Mouse (Mus musculus): ENCODE results near the gene Ell3. TPM values are rescaled to one million over a fixed set of nuclear protein-coding genes. Genes with fewer than 3 reads are reported as not detected.

The Ell3 gene
- total RNA-seq, 2 experiments from 2014 or later: 0.20 TPM; not detected in 1

GRCm38 (mm10) chr2:121448739-121449535 lies 4.9 kb upstream of the Ell3 start, which contains the start of gene Serf2:
Serf2 (plus strand) TSS chr2:121449195.
- intact Hi-C loops (cut with DNase I): loop anchor here (5.0 kb wide), 1 partner anchor 37 kb away; the partner anchor contains the start of genes Catsper2 and Pdia3

GRCm38 (mm10) chr2:121448136-121448535 lies 4.1 kb upstream of the Ell3 start:
- intact Hi-C loops (cut with DNase I): loop anchor here (5.0 kb wide), 1 partner anchor 36 kb away; the partner anchor contains the start of genes Catsper2 and Pdia3
- no peak for DNase-seq (ENCODE audit: low spot score in 2 of 2)

More at GRCm38 (mm10) chr2:121448739-121449535, 4.9 kb upstream of the Ell3 start, which contains the start of gene Serf2:
- peak; percentile 99 for DNase-seq (ENCODE audit: low spot score in 2 of 2)

- DNase-seq (ENCODE audit: low spot score in 2 of 2): no peak
- intact Hi-C loops (cut with DNase I): loop anchor here (5.0 kb wide), 1 partner anchor 35 kb away; the partner anchor contains the start of genes Catsper2 and Pdia3
Observed at GRCm38 (mm10) chr2:121447006-121447405, 2.9 kb upstream of the Ell3 start.

- intact Hi-C loops (cut with DNase I): loop anchor here (5.0 kb wide), 1 partner anchor 34 kb away; the partner anchor contains the start of genes Catsper2 and Pdia3
- no peak for DNase-seq (ENCODE audit: low spot score in 2 of 2)
Observed at GRCm38 (mm10) chr2:121446506-121446905, 2.4 kb upstream of the Ell3 start.

- intact Hi-C loops (cut with DNase I): loop anchor here (5.0 kb wide), 1 partner anchor 33 kb away; the partner anchor contains the start of genes Catsper2 and Pdia3
- no peak for DNase-seq (ENCODE audit: low spot score in 2 of 2)
Observed at GRCm38 (mm10) chr2:121445117-121445516, 1.0 kb upstream of the Ell3 start.

- intact Hi-C loops (cut with DNase I): no loop called here
- DNase-seq (ENCODE audit: low spot score in 2 of 2): no peak
Observed at GRCm38 (mm10) chr2:121443068-121443349, 1.1 kb downstream of the Ell3 start.

GRCm38 (mm10) chr2:121442259-121443067 lies 1.6 kb downstream of the Ell3 start:
- intact Hi-C loops (cut with DNase I): no loop called here
- no peak for DNase-seq (ENCODE audit: low spot score in 2 of 2)

GRCm38 (mm10) chr2:121441800-121442199 lies 2.3 kb downstream of the Ell3 start:
- intact Hi-C loops (cut with DNase I): no loop called here
- DNase-seq (ENCODE audit: low spot score in 2 of 2): no peak

GRCm38 (mm10) chr2:121440834-121441605 lies 3.1 kb downstream of the Ell3 start:
- DNase-seq (ENCODE audit: low spot score in 2 of 2): no peak
- intact Hi-C loops (cut with DNase I): no loop called here

- no peak for DNase-seq (ENCODE audit: low spot score in 2 of 2)
- intact Hi-C loops (cut with DNase I): no loop called here
Observed at GRCm38 (mm10) chr2:121439746-121440145, 4.3 kb downstream of the Ell3 start.

GRCm38 (mm10) chr2:121434854-121435253 lies 9.2 kb downstream of the Ell3 start:
- intact Hi-C loops (cut with DNase I): no loop called here
- no peak for DNase-seq (ENCODE audit: low spot score in 2 of 2)

- DNase-seq (ENCODE audit: low spot score in 2 of 2): no peak
- intact Hi-C loops (cut with DNase I): no loop called here
Observed at GRCm38 (mm10) chr2:121425890-121426289, 18.2 kb downstream of the Ell3 start.

GRCm38 (mm10) chr2:121423166-121423565 lies 20.9 kb downstream of the Ell3 start:
- intact Hi-C loops (cut with DNase I): no loop called here
- DNase-seq (ENCODE audit: low spot score in 2 of 2): no peak

- DNase-seq (ENCODE audit: low spot score in 2 of 2): no peak
- intact Hi-C loops (cut with DNase I): no loop called here
Observed at GRCm38 (mm10) chr2:121418476-121418875, 25.6 kb downstream of the Ell3 start.

GRCm38 (mm10) chr2:121416356-121416755 lies 27.7 kb downstream of the Ell3 start:
- no peak for DNase-seq (ENCODE audit: low spot score in 2 of 2)
- intact Hi-C loops (cut with DNase I): no loop called here

- DNase-seq (ENCODE audit: low spot score in 2 of 2): no peak
- intact Hi-C loops (cut with DNase I): no loop called here
Observed at GRCm38 (mm10) chr2:121415591-121415990, 28.5 kb downstream of the Ell3 start.

GRCm38 (mm10) chr2:121415103-121415502 lies 29.0 kb downstream of the Ell3 start:
- intact Hi-C loops (cut with DNase I): no loop called here

GRCm38 (mm10) chr2:121414139-121414685 lies 29.9 kb downstream of the Ell3 start:
- no peak for DNase-seq (ENCODE audit: low spot score in 2 of 2)
- intact Hi-C loops (cut with DNase I): loop anchor here (5.0 kb wide), 1 partner anchor 33 kb away; the partner anchor contains the start of gene Serf2

More at GRCm38 (mm10) chr2:121415103-121415502, 29.0 kb downstream of the Ell3 start:
- no peak for DNase-seq (ENCODE audit: low spot score in 2 of 2)

GRCm38 (mm10) chr2:121413387-121414042 lies 30.6 kb downstream of the Ell3 start, which contains the start of the genes Pdia3 and Catsper2:
Pdia3 (plus strand) TSS chr2:121413775.
Catsper2 (minus strand) TSS chr2:121413792.
- intact Hi-C loops (cut with DNase I): loop anchor here (5.0 kb wide), 1 partner anchor 34 kb away; the partner anchor contains the start of gene Serf2
- peak; percentile 95 to 97 for DNase-seq (ENCODE audit: low spot score in 2 of 2)

All from left cerebral cortex, postnatal 36 days (tissue).